Mouse (Mus musculus) heart, embryonic 16.5 days (tissue): Measurements from ENCODE around the gene Smc1b. TPM values are rescaled to one million over a fixed set of nuclear protein-coding genes. Genes with fewer than 3 reads are reported as not detected.

Experiments
- ATAC-seq: fragments of 200-750 bp; cut with Nextera tagmentation; replicated peaks from 2 replicates; pipeline ENCODE4 v1.8.0; 2017; ENCODE audit warnings: moderate number of reproducible peaks; ENCODE audit not compliant: insufficient read depth, low FRiP score; ENCODE audit errors: extremely low read depth
- H3K27ac ChIP-seq: fragments of 300-500 bp; sonication (generic); 2 replicates; pipeline ENCODE4 v1.5.1; 2014; ENCODE audit warnings: mild to moderate bottlenecking, low read length, control low read depth, moderate library complexity
- H3K27me3 ChIP-seq: fragments of 300-500 bp; sonication (generic); 2 replicates; pipeline ENCODE4 v1.6.1; 2014; ENCODE audit warnings: low read length, mixed read lengths; ENCODE audit not compliant: control insufficient read depth, insufficient read depth
- H3K36me3 ChIP-seq: fragments of 300-500 bp; sonication (generic); 2 replicates; pipeline ENCODE4 v1.6.1; 2014; ENCODE audit not compliant: control insufficient read depth, insufficient read depth
- H3K4me1 ChIP-seq: fragments of 300-500 bp; sonication (generic); 2 replicates; pipeline ENCODE4 v1.6.1; 2014; ENCODE audit warnings: low read length, mixed read lengths; ENCODE audit not compliant: control insufficient read depth, insufficient read depth
- H3K4me2 ChIP-seq: fragments of 300-500 bp; sonication (generic); 2 replicates; pipeline ENCODE4 v1.6.1; 2014; ENCODE audit warnings: low read depth, mild to moderate bottlenecking, control low read depth, low read length
- H3K4me3 ChIP-seq: fragments of 300-500 bp; sonication (generic); 2 replicates; pipeline ENCODE4 v1.5.1; 2014; ENCODE audit warnings: mild to moderate bottlenecking, control low read depth, low read length
- H3K9ac ChIP-seq: fragments of 300-500 bp; sonication (generic); 2 replicates; pipeline ENCODE4 v1.6.1; 2014; ENCODE audit warnings: low read length, control low read depth
- H3K9me3 ChIP-seq: fragments of 300-500 bp; sonication (generic); replicated peaks from 2 replicates; pipeline ENCODE4 v1.6.1; 2016; ENCODE audit warnings: low read length; ENCODE audit not compliant: control insufficient read depth
- WGBS: fragments of 180-500 bp; shearing (Covaris S2); extraction: QIAGEN DNeasy Blood & Tissue Kit; methylation state at CpG from one replicate; pipeline ENCODE4 v1.1.7; 2014; 5-methylcytosine and 5-hydroxymethylcytosine counted together
- polyA plus RNA-seq: library from polyadenylated mRNA; unstranded; fragments of >200 nt; fragmentation: Nextera tagmentation; extraction: Ambion mirVana; gene quantifications from 2 replicates; pipeline ENCODE4 v1.2.1, GENCODE M21; 2015

Gene Smc1b
- 0.07 and 0.08 TPM in 2 replicates for polyA plus RNA-seq

GRCm38 (mm10) chr15:85131275-85132192, at the start of gene Smc1b, which contains the start of gene Ribc2:
Smc1b (minus strand) TSS chr15:85131964.
Ribc2 (plus strand) TSS chr15:85132078.
- peak within 1 kb of the TSS; percentile 36; the same call in 1 of the 2 replicates for H3K9ac ChIP-seq
- WGBS = 29% methylated on average over 56 of the region's 58 CpGs
- ATAC-seq = no peak
- H3K27ac ChIP-seq = no peak within 1 kb of the TSS
- H3K27me3 ChIP-seq = peaks cover 16% of the 10 kb centered on the region
- H3K4me1 ChIP-seq = peaks cover 8% of the 10 kb centered on the region
- peak within 1 kb of the TSS; percentile 64 for H3K4me2 ChIP-seq
- H3K36me3 ChIP-seq = no peaks in the 10 kb centered on the region
- H3K9me3 ChIP-seq = no peaks in the 10 kb centered on the region
- H3K4me3 ChIP-seq = peak within 1 kb of the TSS; percentile 40

- no peak overlapping the region for H3K4me2 ChIP-seq
- ATAC-seq = no peak
- no peaks in the 10 kb centered on the region; the same call in 1 of the 2 replicates for H3K27me3 ChIP-seq
- peaks cover 34% of the 10 kb centered on the region for H3K4me1 ChIP-seq
- H3K9me3 ChIP-seq = no peaks in the 10 kb centered on the region
- H3K9ac ChIP-seq = no peak overlapping the region
- no peak overlapping the region for H3K4me3 ChIP-seq
- peak overlapping the region; percentile 50 for H3K27ac ChIP-seq
- no peaks in the 10 kb centered on the region for H3K36me3 ChIP-seq
These were observed 48.6 kb upstream of the Smc1b start for GRCm38 (mm10) chr15:85180368-85180767.

GRCm38 (mm10) chr15:85179528-85180180, 47.9 kb upstream of the Smc1b start:
- H3K36me3 ChIP-seq = no peaks in the 10 kb centered on the region
- H3K4me2 ChIP-seq = no peak overlapping the region
- WGBS = 66% methylated on average over 7 of the region's 7 CpGs
- no peaks in the 10 kb centered on the region; the same call in 1 of the 2 replicates for H3K27me3 ChIP-seq
- peaks cover 34% of the 10 kb centered on the region for H3K4me1 ChIP-seq
- H3K9ac ChIP-seq = no peak overlapping the region
- peak overlapping the region; percentile 79 for H3K27ac ChIP-seq
- H3K4me3 ChIP-seq = no peak overlapping the region
- ATAC-seq = 0 out of 2 replicates have a peak, but pooled peaks have one; percentile 20
- H3K9me3 ChIP-seq = no peaks in the 10 kb centered on the region

- H3K4me2 ChIP-seq = peak overlapping the region; percentile 49
- peak overlapping the region; percentile 79 for H3K27ac ChIP-seq
- no peaks in the 10 kb centered on the region for H3K9me3 ChIP-seq
- ATAC-seq = peak; percentile 94
- H3K4me1 ChIP-seq = peaks cover 38% of the 10 kb centered on the region
- H3K4me3 ChIP-seq = no peak overlapping the region
- WGBS = 23% methylated on average over 6 of the region's 6 CpGs
- peak overlapping the region; percentile 35; the same call in 1 of the 2 replicates for H3K9ac ChIP-seq
- H3K36me3 ChIP-seq = no peaks in the 10 kb centered on the region
- H3K27me3 ChIP-seq = no peaks in the 10 kb centered on the region; the same call in 1 of the 2 replicates
These were observed 46.4 kb upstream of the Smc1b start for GRCm38 (mm10) chr15:85178172-85178571.

GRCm38 (mm10) chr15:85177576-85177975, 45.8 kb upstream of the Smc1b start:
- Histone ChIP-seq H3K9me3 (no peaks in the 10 kb centered on the region), H3K36me3 (no peaks in the 10 kb centered on the region), H3K27ac (peak overlapping the region; percentile 75), H3K27me3 (no peaks in the 10 kb centered on the region; the same call in 1 of the 2 replicates), H3K4me2 (peak overlapping the region; percentile 49), H3K9ac (peak overlapping the region; percentile 35; the same call in 1 of the 2 replicates), H3K4me3 (no peak overlapping the region), H3K4me1 (peaks cover 38% of the 10 kb centered on the region)
- WGBS = 35% methylated on average over 8 of the region's 8 CpGs
- ATAC-seq = no peak

GRCm38 (mm10) chr15:85174060-85174459, 42.3 kb upstream of the Smc1b start:
- H3K4me1 ChIP-seq = peaks cover 21% of the 10 kb centered on the region
- no peaks in the 10 kb centered on the region for H3K36me3 ChIP-seq
- peaks cover 5% of the 10 kb centered on the region; the same call in 1 of the 2 replicates for H3K27me3 ChIP-seq
- H3K9me3 ChIP-seq = no peaks in the 10 kb centered on the region
- no peak overlapping the region for H3K9ac ChIP-seq
- ATAC-seq = no peak
- H3K4me2 ChIP-seq = no peak overlapping the region
- no peak overlapping the region for H3K4me3 ChIP-seq
- WGBS = 56% methylated on average over 10 of the region's 10 CpGs
- H3K27ac ChIP-seq = no peak overlapping the region

GRCm38 (mm10) chr15:85173425-85173824, 41.7 kb upstream of the Smc1b start:
- Histone ChIP-seq H3K9ac (no peak overlapping the region), H3K27ac (no peak overlapping the region), H3K27me3 (peaks cover 5% of the 10 kb centered on the region; the same call in 1 of the 2 replicates), H3K36me3 (no peaks in the 10 kb centered on the region), H3K4me1 (peaks cover 15% of the 10 kb centered on the region), H3K4me3 (no peak overlapping the region), H3K4me2 (peak overlapping the region; percentile 17), H3K9me3 (no peaks in the 10 kb centered on the region)
- WGBS = 32% methylated on average over 8 of the region's 8 CpGs
- ATAC-seq = no peak

GRCm38 (mm10) chr15:85172054-85172453, 40.3 kb upstream of the Smc1b start:
- H3K4me1 ChIP-seq = peaks cover 6% of the 10 kb centered on the region; the same call in 1 of the 2 replicates
- H3K4me2 ChIP-seq = no peak overlapping the region
- H3K27me3 ChIP-seq = peaks cover 5% of the 10 kb centered on the region; the same call in 1 of the 2 replicates
- no peaks in the 10 kb centered on the region for H3K36me3 ChIP-seq
- ATAC-seq = peak; percentile 50; the same call in 1 of the 2 replicates
- 71% methylated on average over 2 of the region's 2 CpGs for WGBS
- H3K9me3 ChIP-seq = no peaks in the 10 kb centered on the region
- H3K27ac ChIP-seq = no peak overlapping the region
- H3K4me3 ChIP-seq = no peak overlapping the region
- H3K9ac ChIP-seq = no peak overlapping the region
